Mouse (Mus musculus) brain, embryonic 18.5 days (tissue): Measurements from ENCODE around the gene Wdr95.

Source experiments
- DNase-seq: peaks from one replicate; pipeline ENCODE4 v3.0.0-alpha.2; 2012; ENCODE audit warnings: low read depth, low spot score

The Wdr95 gene

DNA sequence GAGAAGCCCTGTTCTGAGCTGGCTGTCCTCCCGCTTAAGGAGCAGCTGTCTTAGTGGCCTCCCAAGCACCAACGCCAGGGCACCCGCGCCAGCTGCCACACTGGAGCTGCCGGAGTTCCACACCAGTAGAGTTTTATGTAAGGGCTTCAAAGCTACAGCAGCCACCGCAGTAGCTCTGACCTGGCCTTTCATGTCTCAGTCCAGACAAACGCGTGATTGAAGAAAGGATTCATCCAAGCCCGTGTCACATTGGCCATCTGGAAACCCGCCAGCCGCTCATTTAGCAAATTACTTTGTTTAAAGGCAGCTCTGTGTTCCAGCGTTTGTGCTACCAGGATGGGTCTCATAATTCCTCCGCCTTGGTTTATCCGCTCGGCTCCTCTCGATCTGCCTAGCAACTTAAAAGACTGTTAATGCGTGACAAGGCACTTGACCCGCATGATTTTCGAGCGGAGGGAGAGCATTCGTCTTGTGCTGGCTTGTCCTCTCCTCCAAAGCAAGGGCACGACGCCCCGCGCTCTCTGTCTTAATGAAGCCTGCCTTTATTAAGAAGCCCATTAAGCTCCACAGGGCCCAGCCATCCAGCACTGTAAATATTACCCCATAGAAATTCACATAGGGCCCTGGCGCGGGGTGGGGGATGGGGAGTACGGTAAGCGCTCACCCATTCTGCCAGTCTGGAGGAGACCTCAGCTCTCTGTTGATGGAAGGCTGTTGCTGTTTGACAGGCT, at the start of gene Wdr95:
Wdr95 (plus strand) TSS at position 681 of the 731 bp plus-strand sequence.
- no peak for DNase-seq

GRCm38 (mm10) chr5:149481920-149482319, 46.6 kb upstream of the Wdr95 start:
- DNase-seq, result no peak

- no peak for DNase-seq
Measured at GRCm38 (mm10) chr5:149483321-149484052, 45.0 kb upstream of the Wdr95 start.

- DNase-seq, result no peak
Measured at GRCm38 (mm10) chr5:149484270-149484669, 44.2 kb upstream of the Wdr95 start.

DNA sequence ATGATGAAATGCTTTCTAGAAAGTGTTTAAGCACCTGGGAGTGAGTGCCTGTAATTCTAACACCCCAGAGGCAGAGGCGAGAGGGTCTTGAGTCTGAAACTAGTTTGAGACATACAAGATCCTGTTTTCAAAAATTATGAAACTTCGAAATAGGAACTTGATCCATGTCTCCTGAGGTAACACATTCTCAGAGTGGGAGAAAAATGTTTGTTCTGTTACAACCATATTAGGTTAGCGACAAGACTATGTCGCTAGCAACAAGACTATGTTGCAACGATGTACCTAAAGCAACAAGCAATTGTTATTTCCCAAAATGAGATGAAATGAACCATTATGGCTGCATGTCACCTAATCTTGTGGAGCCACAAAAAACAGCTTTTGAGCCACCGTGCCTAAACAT, 43.0 kb upstream of the Wdr95 start:
- DNase-seq, result no peak

DNA sequence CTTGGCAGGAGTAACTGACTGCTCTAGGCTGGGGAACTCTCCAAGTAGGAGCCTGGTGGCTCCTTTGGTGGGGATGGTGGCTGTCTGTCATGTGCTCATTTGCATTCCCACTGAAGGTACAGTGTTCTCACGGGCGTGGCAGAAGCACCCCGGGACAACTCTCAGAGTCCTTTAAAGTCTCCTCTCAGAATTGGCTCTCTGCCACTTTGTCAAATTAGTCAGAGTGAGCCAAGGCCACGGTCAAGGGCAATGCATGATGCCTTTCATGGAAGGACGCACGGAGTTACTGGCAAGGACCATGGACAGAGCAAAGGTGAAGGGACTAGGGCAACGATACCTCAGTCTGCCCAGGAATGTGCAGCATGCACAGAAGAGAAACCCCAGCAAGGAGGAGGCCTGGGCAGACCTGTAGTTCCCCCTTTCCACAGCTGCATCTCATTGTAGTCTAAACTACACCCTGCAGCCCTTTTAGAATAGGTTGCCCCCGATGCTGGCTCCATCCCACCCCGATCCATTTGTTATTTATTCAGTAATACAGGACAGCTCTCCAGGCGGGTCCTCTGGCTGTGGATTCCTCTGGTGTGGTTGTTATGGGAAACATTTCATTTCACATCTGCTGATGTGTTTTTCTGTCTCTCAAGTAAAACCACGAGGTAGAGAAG, 40.0 kb upstream of the Wdr95 start:
- no peak for DNase-seq

DNA sequence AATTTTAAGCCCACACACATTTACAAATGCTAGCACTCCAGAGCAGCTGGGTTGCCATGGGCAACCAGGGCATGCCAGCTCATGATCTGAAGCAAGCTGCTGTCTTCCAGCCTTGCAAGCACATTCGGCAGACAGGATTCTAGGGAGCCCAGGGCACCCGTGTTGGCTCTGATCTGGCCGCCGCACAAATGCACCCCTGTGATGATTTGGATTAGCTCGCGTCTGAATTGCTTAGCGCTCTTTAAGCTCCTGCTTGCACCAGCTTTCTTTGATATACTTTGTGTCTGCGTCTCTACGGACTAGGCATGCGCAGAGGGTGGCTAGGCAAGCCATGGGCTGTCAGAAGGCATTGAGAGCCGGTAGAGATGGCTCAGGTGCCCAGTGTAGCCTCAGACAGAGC, 39.3 kb upstream of the Wdr95 start:
- peak; percentile 87 for DNase-seq

- no peak for DNase-seq
Measured at GRCm38 (mm10) chr5:149490275-149490674, 38.2 kb upstream of the Wdr95 start.

- DNase-seq, result no peak
Measured at GRCm38 (mm10) chr5:149495655-149496054, 32.8 kb upstream of the Wdr95 start.

GRCm38 (mm10) chr5:149496401-149497066, 31.9 kb upstream of the Wdr95 start:
- DNase-seq, result no peak

GRCm38 (mm10) chr5:149499936-149500335, 28.5 kb upstream of the Wdr95 start:
- no peak for DNase-seq

DNA sequence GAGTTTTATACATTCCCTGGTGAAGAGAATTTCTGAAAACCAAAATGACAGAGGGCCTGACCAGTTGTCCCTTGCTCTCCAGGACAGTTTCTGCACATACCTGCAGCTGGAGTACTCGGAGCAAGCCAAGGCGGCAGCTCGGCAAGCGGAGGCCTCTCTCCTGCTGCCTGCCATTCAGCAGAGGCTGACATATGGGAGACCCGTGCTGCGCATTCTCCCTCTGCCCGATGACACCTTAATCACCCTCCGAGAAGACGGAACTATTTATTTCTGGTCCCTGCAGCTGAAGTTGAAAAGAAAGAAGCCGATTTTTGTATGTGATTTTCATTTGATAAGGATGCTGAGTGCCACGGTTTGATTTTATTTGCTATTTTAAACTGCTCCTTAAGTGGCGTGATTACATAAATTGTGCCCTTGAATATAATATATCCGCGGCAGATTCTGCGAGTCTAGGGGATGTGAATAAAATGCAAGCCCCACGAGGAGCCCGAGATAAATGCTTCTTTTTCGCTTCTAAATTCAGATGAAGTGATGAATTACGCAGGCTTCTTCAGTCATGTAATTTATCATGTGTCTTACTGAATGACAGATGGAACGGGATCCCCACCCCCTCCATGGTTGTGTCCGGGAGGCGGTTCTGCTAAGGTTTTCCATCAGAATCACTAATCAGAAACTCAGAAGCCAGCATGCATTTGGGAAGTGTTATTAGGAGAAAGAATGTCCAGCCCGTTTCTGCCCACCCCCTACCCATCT, 24.9 kb upstream of the Wdr95 start:
- no peak for DNase-seq

GRCm38 (mm10) chr5:149504985-149505384, 23.5 kb upstream of the Wdr95 start:
- DNase-seq, result no peak

DNA sequence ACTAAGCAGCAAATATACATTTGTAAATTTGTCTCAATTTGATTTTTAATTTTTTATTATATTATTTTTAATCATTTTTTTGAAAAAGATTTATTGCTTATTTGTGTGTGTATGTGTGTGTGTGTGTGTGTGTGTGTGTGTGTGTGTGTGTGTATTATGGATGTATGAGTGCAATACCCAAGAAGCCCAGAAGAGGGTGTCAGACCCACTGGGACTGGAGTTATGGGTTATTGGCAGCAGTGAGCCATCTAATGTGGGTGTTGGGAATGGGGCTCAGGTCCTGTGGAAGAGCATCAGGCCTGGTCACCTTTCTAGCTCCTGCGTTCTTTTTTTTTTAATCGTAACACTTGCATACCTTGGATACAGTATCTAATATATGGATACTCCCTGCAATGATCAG, 22.4 kb upstream of the Wdr95 start:
- no peak for DNase-seq

DNA sequence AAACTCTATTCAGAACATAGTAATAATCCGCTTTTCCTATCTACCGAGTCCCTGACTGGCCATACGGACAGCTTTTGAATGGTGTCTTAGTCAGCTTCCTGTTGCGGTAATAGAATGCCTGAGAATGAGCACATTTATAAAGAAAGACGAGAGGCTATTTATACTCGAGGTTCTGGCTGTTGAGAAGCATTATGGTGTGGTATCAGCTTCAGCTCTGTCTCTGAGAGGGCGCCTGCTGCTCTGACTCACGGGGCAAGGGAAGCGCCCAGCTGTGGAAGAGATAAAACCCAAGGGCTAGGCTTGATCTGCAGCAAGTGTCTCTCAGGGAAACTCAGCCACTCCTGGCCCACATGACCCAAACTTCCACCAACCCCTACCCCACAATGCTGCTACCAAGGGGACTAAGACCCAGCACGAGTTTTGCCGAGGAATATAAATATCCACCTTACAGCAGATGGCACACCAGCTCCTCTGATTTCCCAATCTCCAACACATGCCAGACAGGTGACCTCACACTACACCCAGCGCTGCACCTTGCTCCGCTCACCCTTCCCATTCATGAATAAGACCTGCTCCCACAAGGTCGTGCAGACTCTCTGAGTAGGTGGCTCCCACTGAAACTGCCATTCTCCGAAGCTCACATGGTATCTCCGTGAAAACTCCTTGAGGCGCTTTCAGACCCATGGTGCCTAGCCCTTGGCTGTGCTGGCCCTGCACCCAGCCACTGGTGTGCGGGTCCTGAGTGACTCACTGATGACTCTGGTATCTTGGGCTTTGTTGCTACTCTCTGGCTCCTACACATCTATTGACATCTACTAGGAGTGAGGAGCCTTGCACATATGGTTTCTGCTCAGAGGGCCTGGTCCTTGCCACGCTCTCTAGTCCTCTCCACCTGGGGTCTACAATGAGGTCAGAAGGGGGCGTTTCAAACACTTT, 20.1 kb upstream of the Wdr95 start:
- no peak for DNase-seq

DNA sequence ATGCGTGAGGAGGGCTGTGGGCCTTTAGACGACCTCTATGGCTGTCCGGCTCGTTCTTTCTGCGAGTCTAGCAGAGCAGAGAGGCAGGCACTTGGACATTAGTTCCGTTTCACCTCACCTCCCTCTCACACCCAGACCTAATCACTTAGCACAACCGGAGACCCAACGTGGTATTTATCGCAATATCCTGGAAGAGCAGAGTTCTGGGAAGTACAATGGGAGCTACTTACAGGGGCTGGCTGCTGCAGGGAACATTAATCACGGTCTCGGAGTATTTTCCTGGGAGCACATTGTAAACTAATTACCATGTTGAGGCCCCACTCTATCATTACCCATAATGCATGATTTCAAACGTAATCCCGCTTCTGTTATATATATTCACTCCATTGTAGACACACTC, 18.2 kb upstream of the Wdr95 start:
- DNase-seq, result no peak

DNA sequence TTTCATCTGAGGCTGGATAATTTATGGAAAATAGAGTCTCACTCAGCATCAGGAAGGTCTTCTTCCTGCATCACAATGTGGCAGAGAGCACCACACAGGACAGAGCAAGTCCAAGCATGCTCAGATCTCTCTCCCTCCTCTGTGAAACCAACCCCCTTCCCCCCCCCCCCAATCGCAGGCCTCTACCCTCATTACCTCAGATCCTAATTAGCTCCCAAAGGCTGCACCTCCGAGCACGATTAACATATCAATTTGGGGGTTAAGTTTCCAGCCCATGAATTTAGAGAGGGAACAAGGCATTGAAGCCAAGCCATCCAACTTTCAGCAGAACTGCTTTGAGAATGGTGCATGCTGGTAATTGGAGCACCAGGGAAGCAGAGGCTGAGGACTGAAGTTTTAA, 15.8 kb upstream of the Wdr95 start:
- DNase-seq, result no peak

- DNase-seq, result no peak
Measured at GRCm38 (mm10) chr5:149513438-149514086, 14.9 kb upstream of the Wdr95 start.

GRCm38 (mm10) chr5:149514087-149514671, 14.3 kb upstream of the Wdr95 start:
- no peak for DNase-seq
